Mouse (Mus musculus) gastrocnemius, adult 18-20 months (tissue): ENCODE results near the gene Gm20683. TPM values are rescaled to one million over a fixed set of nuclear protein-coding genes. Genes with fewer than 3 reads are reported as not detected.

Source experiments
- DNase-seq: peaks from one replicate; pipeline ENCODE4 v3.0.0; 2021; ENCODE audit warnings: low spot score
- total RNA-seq, 2 experiments: library from RNA; stranded (reverse); gene quantifications; 2 replicates each; pipeline ENCODE4 v1.2.3; 2021

Gene Gm20683
- total RNA-seq, 2 experiments from 2014 or later: 10.0 to 11.8 TPM

DNA sequence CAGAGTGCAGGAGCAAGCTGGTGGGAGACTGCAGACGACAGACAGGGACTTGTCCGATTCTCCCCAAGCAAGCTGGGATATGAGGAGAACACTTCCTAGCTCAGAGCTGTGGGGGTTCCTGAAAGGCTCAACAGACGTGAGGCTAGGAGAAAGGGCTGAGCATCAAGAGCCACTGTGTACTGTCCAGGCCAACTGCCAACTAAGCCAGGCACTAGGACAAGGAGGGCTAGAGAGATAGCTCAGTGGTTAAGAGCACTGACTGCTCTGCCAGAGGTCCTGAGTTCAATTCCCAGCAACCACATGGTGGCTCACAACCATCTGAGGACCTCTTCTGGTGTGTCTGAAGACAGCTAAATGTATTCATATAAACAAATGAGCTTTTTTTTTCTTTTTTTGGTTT, 946 bp upstream of the Gm20683 start:
- no peak for DNase-seq

DNA sequence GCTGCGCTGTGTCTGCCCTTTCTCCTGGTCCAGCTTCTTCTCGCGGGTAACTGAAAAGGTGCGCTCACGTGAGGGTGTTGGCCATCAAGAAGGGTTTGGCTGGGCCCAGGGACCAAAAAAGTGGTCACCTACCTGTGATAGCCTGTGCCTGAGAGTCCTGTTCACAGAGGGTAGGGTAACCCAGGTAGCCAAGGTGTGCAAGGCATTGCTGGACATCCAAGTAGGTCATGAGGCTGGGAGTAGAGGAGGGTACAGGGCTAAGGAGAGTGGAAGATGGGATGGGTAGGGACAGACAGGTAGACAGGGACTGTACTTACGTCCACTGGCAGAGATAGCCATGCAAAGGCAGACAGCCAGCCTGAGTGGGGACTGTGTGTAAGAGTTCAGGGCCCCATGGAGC, 1.0 kb downstream of the Gm20683 start:
- no peak for DNase-seq

DNA sequence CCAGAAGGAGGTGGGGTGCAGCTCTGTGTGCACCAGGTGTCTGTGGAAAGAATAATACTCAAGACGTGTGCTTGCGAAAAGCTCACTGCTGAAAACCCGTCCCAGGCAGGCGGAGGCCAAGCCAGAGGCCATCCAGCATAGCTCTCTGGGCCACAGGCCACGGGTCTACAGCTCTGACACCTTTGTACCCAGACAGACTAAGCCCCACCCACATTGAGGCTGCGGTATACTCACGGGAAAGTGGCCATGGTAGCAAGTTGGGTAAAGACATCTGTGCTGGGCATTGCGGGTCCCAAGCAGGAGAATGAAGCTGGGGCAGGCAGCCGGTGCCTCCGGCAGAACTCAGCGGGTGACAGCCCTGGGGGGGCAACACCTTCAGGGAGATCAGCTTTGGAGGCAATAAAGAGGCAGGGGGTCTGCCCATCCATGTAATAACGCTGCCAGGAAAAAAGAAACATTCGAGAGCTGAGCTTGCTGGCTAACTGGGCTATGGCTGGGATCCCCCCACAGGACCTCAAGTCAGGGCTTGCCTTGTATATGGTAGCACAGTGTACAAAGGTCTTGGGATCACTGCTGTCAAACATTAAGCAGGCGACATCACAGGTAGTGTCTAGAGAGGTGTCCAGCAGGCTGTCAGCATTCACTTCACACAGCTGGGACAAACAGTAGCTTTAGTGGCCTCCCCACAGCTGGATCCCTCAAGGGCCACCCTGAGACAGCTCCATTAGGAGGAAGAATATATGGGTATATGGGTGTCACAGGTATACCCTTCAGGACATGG, 1.9 kb downstream of the Gm20683 start:
- DNase-seq: no peak

DNA sequence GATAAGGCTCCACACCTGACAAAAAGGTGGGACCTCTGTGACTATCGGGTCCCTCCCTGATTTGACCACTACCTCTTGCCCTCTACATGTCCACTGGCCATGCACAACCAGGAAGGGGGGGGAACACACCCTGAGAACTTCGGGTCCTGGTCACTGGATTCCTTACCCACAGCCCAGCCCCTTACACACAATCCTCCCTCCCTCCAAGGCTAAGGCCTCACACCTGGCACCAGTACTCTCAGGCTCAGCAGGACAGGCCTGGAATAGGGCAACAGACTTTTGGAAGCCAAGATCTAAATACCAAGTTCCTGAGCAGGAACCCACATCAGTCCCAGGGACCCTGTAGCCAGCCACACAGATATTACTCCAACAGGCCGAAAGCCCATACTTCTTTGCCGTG, 2.7 kb downstream of the Gm20683 start:
- DNase-seq: no peak

DNA sequence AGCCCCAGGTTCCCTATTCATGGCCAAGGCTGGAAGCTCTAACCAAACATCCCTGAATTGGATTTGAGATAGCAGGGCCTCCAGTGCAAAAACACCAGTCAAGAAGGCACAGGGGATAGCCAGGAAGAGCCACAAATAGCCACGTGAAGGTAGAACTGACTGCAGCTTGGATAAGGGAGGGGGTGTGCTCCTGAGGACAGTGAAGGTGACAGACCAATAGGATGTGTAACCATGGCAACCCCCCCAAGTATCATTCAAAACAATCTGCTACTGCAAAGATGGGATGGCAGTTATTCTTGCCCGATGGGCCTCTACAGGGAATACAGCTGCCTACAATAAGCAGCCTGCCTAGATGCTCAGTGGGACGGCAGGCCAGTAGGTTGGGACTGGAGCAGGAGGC, 4.0 kb downstream of the Gm20683 start:
- no peak for DNase-seq

DNA sequence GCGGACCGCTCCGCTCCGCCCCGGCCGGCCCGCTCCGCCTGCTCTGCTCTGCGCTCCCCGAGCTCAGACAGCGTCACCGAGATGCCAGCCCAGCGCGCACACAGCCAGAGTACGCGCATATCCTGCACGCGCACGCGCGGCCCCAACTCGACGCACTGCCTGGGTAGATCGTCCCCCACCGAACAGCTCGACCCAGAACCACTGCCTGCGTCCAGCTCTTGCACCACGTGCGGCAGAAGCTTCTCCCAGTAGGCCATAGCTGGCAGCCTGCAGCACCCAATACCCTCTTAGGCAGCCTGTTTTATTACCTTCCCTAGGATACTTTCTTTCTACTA, 4.5 kb downstream of the Gm20683 start, which contains the start of gene Rhbdl1:
TSS of gene Rhbdl1 (minus strand) at position 220 of the 335 bp plus-strand sequence.
- DNase-seq: peak; percentile 85

DNA sequence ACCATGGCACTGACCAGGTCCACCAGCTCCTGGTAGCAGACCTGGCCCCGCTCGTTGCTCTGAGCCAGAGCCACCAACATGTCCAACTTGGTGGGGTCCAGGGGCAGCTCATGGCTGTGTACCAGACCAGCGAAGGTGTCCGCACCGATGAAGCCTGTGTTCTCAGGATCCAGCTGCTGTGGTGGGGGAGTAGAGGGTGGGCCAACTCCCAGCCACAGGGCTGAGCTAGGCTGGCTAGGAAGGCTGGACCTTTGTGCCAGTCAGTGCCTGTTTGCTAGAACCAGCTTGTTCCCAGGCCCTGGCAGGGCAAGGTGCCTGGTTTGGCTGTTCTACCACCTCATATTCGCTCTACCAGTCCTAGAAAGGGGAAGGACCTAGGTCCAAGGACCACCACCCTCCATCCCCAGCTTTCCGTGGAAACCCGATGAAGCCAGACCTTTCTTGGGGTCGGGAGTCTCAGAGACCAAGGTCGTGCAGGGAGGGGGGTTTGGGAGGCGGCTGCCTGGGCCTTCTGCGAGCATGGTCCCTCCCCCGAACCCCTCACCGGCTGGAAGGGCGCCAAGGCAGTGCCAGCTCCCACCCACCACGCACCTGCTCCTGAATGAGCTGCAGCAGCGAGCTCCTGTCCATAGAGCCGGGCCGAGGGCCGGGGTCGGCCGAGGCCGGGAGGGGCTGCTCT, 5.0 kb downstream of the Gm20683 start:
- peak; percentile 42 for DNase-seq

DNA sequence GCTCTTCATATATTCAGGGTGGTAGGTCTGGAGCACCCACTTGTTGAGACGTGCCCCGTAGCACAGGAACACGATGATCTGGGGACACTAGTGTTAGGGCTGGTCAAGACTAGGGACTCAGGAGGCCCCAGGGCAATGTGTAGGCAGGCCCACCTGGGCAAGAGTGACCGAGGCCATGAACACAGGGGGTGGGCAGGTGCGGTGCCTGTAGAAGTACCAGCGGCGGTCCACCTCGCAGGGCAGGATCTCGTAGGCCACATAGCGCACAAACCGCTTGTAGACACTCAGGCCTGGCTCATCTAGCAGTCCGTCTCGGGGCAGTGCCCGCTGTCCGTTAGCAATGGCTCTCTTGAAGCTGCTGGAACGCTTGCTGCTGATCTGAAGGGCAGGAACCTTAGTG, 5.7 kb downstream of the Gm20683 start:
- no peak for DNase-seq

DNA sequence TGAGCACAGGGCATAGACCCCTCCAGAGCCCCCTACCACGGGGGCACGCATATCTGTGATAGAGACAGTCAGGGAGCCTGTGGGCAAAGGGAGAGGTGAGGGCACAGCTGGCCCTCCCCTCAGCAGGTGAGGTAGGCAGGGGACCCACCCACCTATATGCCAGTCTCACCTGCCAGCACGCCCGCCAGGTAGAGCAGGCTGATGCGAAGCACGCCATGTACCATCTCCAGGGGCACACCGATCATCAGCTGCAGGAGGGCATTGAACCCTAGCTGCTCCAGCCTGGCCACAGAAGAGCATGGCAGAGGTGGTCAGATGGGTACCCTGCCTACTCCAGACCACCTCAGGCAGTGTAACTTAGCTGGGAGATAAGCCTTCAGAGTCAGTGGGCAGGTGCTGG, 6.3 kb downstream of the Gm20683 start:
- DNase-seq: no peak

DNA sequence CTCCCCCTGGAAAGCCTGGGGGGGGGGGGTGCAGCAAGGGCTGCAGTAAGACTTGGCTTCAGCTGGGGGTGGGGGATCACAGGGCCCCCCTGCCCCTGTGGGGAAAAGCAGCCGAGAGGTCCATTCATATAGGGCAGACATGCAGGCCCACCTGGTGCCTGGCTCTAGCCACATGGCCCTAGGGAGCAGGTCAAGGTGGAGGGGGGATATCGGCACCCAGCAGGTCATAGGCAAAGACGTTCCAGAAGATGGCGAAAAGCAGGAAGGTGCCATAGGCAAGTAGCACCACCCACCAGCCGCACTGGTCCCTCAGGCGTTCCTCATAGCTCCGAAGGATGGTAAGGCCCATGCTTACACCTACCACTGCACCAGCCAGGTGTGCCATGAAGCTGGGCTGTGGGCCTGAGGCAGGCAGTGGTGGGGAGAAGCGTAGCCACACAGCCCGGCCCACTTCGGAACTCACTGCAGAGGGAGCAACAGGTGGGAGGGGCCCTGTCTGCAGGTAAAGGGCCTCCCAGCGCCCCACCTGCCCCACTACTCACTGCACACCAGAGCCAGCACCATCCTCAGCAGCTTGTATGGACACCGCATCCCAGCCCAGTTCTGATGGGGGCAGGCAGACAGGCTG, 6.9 kb downstream of the Gm20683 start:
- DNase-seq: no peak

DNA sequence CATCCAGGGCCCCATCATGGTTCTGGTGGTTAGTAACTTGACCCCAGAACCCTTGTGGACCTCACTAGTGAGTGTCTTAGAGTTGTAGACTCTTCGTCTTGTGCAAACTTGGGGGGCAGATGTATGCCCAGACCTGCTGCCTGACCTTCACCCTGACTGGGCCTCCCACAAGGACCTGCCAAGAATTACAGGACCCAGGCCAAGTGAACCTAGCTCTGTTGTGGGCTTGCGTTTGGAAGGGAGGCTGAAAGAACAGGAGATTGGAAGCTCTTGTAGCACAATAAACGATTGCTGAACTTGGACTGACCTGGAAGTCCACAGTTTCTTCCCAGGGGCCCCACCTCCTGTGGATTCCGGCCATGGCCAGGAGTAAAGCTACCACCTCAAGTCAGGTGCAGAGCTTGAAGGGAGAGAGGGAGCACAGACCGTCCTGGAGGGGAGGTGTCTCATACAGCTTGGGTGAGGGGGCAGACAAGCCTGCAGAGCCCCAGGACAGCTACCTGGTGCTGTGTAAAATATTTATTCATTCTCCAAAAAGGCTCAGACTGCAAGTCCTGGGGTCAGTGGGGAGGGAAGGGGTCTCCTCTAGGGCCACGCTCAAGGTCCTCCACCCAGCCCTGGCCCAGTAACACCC, 7.5 kb downstream of the Gm20683 start:
- DNase-seq: no peak

DNA sequence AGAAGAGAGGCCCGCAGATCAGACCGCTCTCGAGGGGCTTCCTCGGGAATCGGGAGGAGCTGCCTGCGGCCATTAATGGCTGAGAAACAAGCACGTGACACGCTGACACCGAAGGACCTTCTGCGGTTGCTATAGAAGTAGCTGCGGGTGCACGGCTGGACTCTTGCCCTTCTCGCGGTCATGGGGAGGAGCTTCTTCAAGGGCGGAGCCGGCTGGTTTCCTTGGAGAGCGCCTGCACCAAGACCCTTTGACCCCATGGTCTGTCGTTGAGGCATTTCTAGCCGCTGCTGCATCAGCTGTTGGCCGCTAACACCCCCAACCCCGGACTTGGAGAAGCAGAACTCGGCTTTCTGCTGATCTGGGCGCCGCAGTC, 8.3 kb downstream of the Gm20683 start, which contains the start of gene Stub1:
TSS of gene Stub1 (minus strand) at position 114 of the 373 bp plus-strand sequence.
- DNase-seq: peak; percentile 96

DNA sequence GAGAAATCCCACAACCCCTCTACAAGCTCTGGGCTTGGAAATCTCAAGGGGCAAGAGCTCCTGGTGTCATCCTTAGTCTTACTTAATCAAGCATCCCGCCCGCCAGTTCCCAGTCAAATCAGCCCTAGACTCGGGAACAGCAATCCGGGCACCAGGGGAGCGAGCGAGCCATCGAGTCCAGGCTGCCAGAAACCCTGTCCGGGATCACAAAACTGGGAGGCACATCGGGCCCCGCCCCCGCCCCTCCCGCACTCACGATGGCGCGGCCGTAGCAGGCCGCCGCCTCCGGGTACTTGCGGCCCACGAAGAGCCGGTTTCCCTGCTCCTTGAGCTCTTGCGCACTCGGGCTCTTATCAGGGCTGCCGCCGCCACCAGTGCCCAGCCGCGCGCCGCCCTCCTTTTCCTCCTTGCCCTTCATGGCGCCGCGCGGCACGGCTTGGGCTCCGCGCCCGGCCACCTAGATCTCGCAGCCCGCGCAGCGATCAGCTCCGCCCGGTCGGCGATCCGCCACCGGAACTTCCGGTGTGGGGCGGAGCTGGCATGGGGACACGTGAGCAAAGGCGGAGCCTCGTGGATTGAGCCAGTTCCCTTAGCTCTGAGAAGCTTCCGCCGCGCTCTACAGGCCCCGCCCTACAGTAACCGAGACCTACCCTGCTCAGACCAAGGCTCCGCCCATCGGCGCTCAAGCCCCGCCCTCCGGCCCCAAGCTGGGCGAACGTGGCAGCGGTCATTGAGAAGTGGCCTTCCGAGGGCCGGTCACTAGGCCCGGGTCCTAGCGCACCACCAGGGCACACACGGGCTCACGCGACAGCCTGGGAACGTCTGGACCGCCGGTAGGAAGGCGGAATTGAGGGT, 8.9 kb downstream of the Gm20683 start:
- peak; percentile 100 for DNase-seq

DNA sequence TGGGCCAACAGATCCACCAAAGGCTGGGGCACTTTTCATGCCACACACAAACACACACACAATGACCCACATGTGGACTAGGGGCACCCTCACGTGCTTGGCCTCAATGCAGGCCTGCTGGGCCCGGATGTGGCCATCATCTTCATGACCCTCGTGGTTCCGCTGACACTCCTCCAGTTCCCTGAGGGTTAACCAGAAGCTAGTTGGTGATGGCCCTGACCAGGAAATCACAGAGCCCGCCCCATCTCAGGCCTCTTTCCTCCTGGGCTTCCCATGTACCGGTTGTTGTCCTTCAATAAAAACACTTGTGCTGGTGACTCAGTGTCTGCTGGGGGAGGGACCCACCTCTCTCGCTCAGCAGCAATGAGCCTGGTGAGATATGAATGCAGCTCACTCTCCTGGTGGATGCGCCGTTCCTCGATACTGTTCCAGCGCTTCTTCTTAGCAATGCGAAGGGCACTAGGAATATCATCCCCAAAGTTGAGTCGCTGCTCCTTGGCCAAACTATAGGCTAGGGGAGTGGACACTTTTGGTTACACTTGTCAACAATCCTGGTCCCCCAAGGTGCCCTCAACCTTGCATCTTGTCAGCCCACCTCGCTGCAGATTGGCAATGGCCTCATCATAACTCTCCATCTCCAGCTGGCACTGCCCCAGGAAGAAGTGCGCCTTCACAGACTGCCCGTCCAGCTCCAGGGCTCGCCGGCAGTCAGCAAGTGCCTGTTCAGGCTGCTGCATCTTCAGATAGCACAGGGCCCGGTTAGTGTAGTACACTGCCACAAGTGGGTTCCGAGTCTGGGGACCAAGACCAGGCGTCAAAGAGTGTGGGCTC, 9.9 kb downstream of the Gm20683 start:
- no peak for DNase-seq

DNA sequence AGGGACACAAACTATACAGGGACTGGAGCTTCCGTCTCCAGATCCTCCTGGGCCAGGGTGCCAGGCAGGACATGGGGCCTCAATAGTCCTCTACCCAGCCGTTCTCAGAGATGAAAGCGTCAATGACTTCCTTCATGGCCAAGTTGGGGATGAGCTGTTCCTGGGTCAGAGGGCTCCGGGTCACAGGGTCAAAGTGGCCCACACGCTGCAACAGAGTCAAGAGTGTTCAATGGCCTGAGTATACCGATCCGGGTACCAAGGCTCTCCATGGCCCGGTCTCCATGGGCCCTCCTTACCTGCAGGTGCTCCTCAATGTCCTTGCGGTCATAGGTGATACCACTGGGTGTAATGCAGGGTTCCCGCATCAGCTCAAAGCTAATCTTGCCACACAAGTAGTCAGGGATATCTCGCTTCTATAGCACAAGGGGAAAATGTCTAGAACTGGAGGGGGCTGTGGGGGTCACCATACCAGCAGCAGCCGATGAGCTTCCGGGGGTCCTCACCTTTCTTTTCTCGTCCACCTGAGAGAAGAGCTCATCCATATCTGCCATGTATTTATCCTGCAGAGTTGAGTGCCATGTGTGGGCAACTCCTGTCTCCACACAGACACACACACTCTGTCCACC, 10.6 kb downstream of the Gm20683 start:
- no peak for DNase-seq

DNA sequence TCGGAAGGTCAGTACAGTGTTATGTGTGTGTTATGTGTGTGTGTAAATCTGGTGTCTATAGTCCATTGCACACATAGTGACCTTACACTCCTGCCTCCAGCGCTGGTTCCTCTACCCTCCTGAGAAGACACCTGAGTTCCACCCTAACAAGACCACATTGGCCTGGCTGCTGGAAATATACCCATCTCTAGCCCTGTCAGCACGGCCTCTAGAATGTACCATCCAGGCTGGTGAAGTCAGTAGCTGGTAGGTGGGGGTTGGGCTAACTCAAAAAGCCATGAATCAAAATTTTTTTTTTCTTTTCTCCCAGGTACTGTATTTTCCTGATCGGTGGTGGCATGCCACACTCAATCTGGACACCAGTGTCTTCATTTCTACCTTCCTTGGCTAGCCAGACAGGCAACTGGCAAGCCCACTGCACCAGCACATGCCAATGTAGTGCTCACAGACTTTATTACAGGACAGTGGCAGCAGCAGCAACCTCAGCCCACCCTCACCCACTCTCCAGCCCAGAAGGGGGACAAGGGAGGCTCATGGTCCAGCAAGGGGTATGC, 11.3 kb downstream of the Gm20683 start:
- no peak for DNase-seq

DNA sequence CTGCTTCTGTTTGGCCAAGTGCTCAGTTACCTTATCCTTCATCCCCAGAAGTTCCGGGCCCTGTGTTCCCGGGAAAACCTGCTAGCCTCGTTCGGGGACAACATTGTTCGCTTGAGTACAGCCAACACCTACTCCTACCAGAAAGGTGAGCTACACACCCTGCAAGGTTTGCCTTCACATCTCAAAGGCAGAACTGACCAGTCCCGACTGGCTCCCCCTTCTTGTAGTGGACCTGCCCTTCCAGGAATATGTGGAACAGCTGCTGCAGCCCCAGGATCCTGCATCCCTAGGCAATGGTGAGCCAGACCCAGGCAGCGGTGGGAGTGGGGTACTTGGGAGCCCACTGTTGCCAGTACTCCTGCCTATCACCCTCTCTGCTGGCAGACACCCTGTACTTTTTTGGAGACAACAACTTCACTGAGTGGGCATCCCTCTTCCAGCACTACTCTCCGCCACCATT, 12.0 kb downstream of the Gm20683 start:
- DNase-seq: no peak

DNA sequence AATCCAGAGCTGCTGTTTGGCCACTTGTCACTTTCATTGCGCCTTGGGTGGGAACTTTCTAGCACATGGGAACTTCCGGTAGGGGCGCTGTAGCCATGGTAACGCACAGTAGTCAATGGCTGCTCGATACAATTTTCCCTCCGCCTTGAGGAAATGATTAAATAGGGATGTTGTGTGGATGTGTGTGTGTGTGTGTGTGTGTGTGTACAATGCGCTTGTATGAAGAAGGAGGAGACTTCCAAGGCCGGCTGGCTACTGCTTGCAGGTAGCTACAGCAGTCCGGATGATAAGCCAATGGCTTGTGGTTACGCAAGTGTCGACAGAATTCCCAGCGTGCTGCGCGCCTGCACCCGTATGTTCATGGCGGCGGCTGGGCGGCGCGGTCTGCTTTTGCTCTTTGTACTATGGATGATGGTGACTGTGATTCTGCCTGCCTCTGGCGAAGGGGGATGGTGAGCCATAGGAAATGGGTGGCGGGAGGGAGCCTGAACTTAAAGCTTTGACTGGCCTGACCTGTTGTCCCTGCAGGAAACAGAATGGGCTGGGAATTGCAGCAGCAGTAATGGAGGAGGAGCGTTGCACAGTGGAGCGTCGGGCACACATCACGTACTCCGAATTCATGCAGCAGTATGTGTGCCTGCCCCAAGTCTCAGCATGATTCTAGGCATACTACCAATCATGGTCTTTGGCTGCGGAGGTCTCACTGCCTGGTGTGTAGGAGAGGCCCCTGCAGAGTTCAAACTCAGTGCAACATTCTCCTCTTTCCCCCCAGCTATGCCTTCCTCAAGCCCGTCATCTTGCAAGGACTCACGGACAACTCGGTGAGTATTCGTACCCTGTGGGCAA, 12.6 kb downstream of the Gm20683 start, which contains the start of gene Jmjd8:
TSS of gene Jmjd8 (plus strand) at position 156 of the 846 bp plus-strand sequence.
- DNase-seq: peak; percentile 70
